Comparison of ENCODE assay signal across 17 mouse cellular contexts in genomic region chr14:24262382-24262781, GRCm38 (mm10). TPM values are rescaled to one million over a fixed set of nuclear protein-coding genes. Genes with fewer than 3 reads are reported as not detected.
DNase-seq lines count a peak whose midpoint lies in the region; ATAC-seq lines count a peak whose summit lies in the region.
"Had no signal": no experiment of that assay in that cellular context is flagged by ENCODE, and none has a peak within 500 bp of the region (broad histone marks: within the 10 kb centered on the region; RNA-seq: fewer than 3 reads in every experiment).

No protein-coding gene starts in this region.

- ATAC-seq in embryonic facial prominence, embryonic 11.5 days (replicated peaks; ENCODE audit: insufficient number of reproducible peaks, low FRiP score, low TSS enrichment, low read depth), result 0 out of 2 replicates have a peak, but pooled peaks have one; percentile 22
- no peak for ATAC-seq in embryonic facial prominence, embryonic 15.5 days (ENCODE audit: insufficient number of reproducible peaks, low FRiP score, low TSS enrichment, low read depth)
- ATAC-seq in hindbrain, embryonic 16.5 days, result peak; percentile 3; the same call in 1 of the 2 replicates
- ATAC-seq in midbrain, embryonic 13.5 days, result peak; percentile 12; the same call in 1 of the 2 replicates
- ATAC-seq: activated CD4-positive, CD25-positive, alpha-beta regulatory T cell, adult 4 months; CD4-positive, CD25-positive, alpha-beta regulatory T cell, adult 4 months had no signal

- H3K27me3 ChIP-seq in embryonic facial prominence, embryonic 11.5 days (ENCODE audit: control insufficient read depth, insufficient read depth, low read length), result no peaks in the 10 kb centered on the region
- no peaks in the 10 kb centered on the region for H3K27me3 ChIP-seq in embryonic facial prominence, embryonic 15.5 days
- no peaks in the 10 kb centered on the region for H3K27me3 ChIP-seq in hindbrain, embryonic 16.5 days (replicated peaks; ENCODE audit: control insufficient read depth, insufficient read depth, low read length)
- H3K27me3 ChIP-seq in midbrain, embryonic 13.5 days, result no peaks in the 10 kb centered on the region
- H3K27me3 ChIP-seq: heart, embryonic 15.5 days; liver, embryonic 15.5 days had no signal

- H3K9me3 ChIP-seq in embryonic facial prominence, embryonic 11.5 days (replicated peaks; ENCODE audit: control insufficient read depth, low read length), result no peaks in the 10 kb centered on the region
- no peaks in the 10 kb centered on the region for H3K9me3 ChIP-seq in embryonic facial prominence, embryonic 15.5 days (replicated peaks)
- no peaks in the 10 kb centered on the region for H3K9me3 ChIP-seq in hindbrain, embryonic 16.5 days (ENCODE audit: control insufficient read depth, low read length)
- no peaks in the 10 kb centered on the region for H3K9me3 ChIP-seq in midbrain, embryonic 13.5 days
- H3K9me3 ChIP-seq: heart, embryonic 15.5 days; liver, embryonic 15.5 days had no signal

- H3K4me2 ChIP-seq in embryonic facial prominence, embryonic 11.5 days (ENCODE audit: low read depth, low read length), result no peak overlapping the region
- no peak overlapping the region for H3K4me2 ChIP-seq in embryonic facial prominence, embryonic 15.5 days (replicated peaks)
- no peak overlapping the region for H3K4me2 ChIP-seq in hindbrain, embryonic 16.5 days (ENCODE audit: low read length)
- no peak overlapping the region for H3K4me2 ChIP-seq in midbrain, embryonic 13.5 days (replicated peaks)
- H3K4me2 ChIP-seq: heart, embryonic 15.5 days; liver, embryonic 15.5 days had no signal

- H3K9ac ChIP-seq in embryonic facial prominence, embryonic 11.5 days (replicated peaks; ENCODE audit: low read length), result peak overlapping the region; percentile 28; the same call in 1 of the 2 replicates
- H3K9ac ChIP-seq in embryonic facial prominence, embryonic 15.5 days, result no peak overlapping the region
- no peak overlapping the region for H3K9ac ChIP-seq in hindbrain, embryonic 16.5 days (ENCODE audit: low read depth, low read length)
- H3K9ac ChIP-seq in midbrain, embryonic 13.5 days (replicated peaks), result no peak overlapping the region
- H3K9ac ChIP-seq: heart, embryonic 15.5 days; liver, embryonic 15.5 days had no signal

- peaks cover 7% of the 10 kb centered on the region for H3K4me1 ChIP-seq in embryonic facial prominence, embryonic 11.5 days (ENCODE audit: control insufficient read depth, insufficient read depth, low read length)
- H3K4me1 ChIP-seq in embryonic facial prominence, embryonic 15.5 days, result peaks cover 15% of the 10 kb centered on the region
- peaks cover 19% of the 10 kb centered on the region for H3K4me1 ChIP-seq in hindbrain, embryonic 16.5 days (ENCODE audit: control insufficient read depth, insufficient read depth, low read depth, low read length)
- peaks cover 18% of the 10 kb centered on the region for H3K4me1 ChIP-seq in midbrain, embryonic 13.5 days (replicated peaks)
- H3K4me1 ChIP-seq: heart, embryonic 15.5 days; liver, embryonic 15.5 days had no signal

- WGBS in embryonic facial prominence, embryonic 11.5 days, result 73% methylated on average over 6 of the region's 6 CpGs
- 57% methylated on average over 6 of the region's 6 CpGs for WGBS in embryonic facial prominence, embryonic 15.5 days
- WGBS in hindbrain, embryonic 16.5 days, result 69% methylated on average over 6 of the region's 6 CpGs
- WGBS in midbrain, embryonic 13.5 days, result 83% methylated on average over 6 of the region's 6 CpGs

- DNase-seq in embryonic facial prominence, embryonic 11.5 days (ENCODE audit: low spot score), result no peak
- no peak for DNase-seq in layer of hippocampus, postnatal 36 days
- DNase-seq in kidney, postnatal 4 days, result no peak
- no peak for DNase-seq in adipocyte (ENCODE audit: low spot score)
- no peak for DNase-seq in embryo, embryonic 10.5 days (ENCODE audit: low spot score)
- DNase-seq: cerebellum, postnatal 14 days; gastrocnemius, postnatal 10 days had no signal

- H3K4me3 ChIP-seq in embryonic facial prominence, embryonic 11.5 days (ENCODE audit: low read depth, low read length), result no peak overlapping the region
- H3K4me3 ChIP-seq in embryonic facial prominence, embryonic 15.5 days (replicated peaks), result no peak overlapping the region
- H3K4me3 ChIP-seq in hindbrain, embryonic 16.5 days (ENCODE audit: low read length), result no peak overlapping the region
- H3K4me3 ChIP-seq in midbrain, embryonic 13.5 days (replicated peaks), result no peak overlapping the region
- H3K4me3 ChIP-seq: heart, embryonic 15.5 days; liver, embryonic 15.5 days had no signal

- H3K27ac ChIP-seq in embryonic facial prominence, embryonic 11.5 days (replicated peaks; ENCODE audit: low read depth, low read length), result peak overlapping the region; percentile 78
- peak overlapping the region; percentile 63 for H3K27ac ChIP-seq in embryonic facial prominence, embryonic 15.5 days (replicated peaks)
- H3K27ac ChIP-seq in hindbrain, embryonic 16.5 days (ENCODE audit: low read depth, low read length), result peak overlapping the region; percentile 80
- peak overlapping the region; percentile 83 for H3K27ac ChIP-seq in midbrain, embryonic 13.5 days
- H3K27ac ChIP-seq: heart, embryonic 15.5 days; liver, embryonic 15.5 days had no signal

- no peaks in the 10 kb centered on the region for H3K36me3 ChIP-seq in embryonic facial prominence, embryonic 11.5 days (replicated peaks; ENCODE audit: control insufficient read depth, insufficient read depth, low read depth, low read length)
- no peaks in the 10 kb centered on the region for H3K36me3 ChIP-seq in embryonic facial prominence, embryonic 15.5 days
- H3K36me3 ChIP-seq in hindbrain, embryonic 16.5 days (ENCODE audit: control insufficient read depth, insufficient read depth, low read length), result no peaks in the 10 kb centered on the region
- no peaks in the 10 kb centered on the region for H3K36me3 ChIP-seq in midbrain, embryonic 13.5 days
- H3K36me3 ChIP-seq: heart, embryonic 15.5 days; liver, embryonic 15.5 days had no signal

RNA-seq across cellular contexts. Expression of gene Dlg5, which starts 16.7 kb away (rescaled TPM):
- 35.9 and 36.0 TPM in 2 replicates for polyA plus RNA-seq in embryonic facial prominence, embryonic 11.5 days (2014; fragmentation: Nextera tagmentation; extraction: Ambion mirVana)
- 20.3 and 22.1 TPM in 2 replicates for polyA plus RNA-seq in embryonic facial prominence, embryonic 15.5 days (2015; fragmentation: Nextera tagmentation; extraction: Ambion mirVana)
- 18.4 and 21.0 TPM in 2 replicates for polyA plus RNA-seq in hindbrain, embryonic 16.5 days (2015; fragmentation: Nextera tagmentation; extraction: Ambion mirVana)
- 18.8 and 19.4 TPM in 2 replicates for polyA plus RNA-seq in midbrain, embryonic 13.5 days (2015; fragmentation: Nextera tagmentation; extraction: Ambion mirVana)
- total RNA-seq in layer of hippocampus, postnatal 36 days (2021), result 10 to 100 TPM; 57.8 to 61.7 TPM

RNA-seq across cellular contexts. Expression of gene E330034G19Rik, which starts 30.6 kb away (rescaled TPM):
- not detected in 2 replicates for polyA plus RNA-seq in embryonic facial prominence, embryonic 11.5 days (2014; fragmentation: Nextera tagmentation; extraction: Ambion mirVana)
- 0.12 and 0.20 TPM in 2 replicates for polyA plus RNA-seq in embryonic facial prominence, embryonic 15.5 days (2015; fragmentation: Nextera tagmentation; extraction: Ambion mirVana)
- 0.16 and 0.23 TPM in 2 replicates for polyA plus RNA-seq in hindbrain, embryonic 16.5 days (2015; fragmentation: Nextera tagmentation; extraction: Ambion mirVana)
- polyA plus RNA-seq in midbrain, embryonic 13.5 days (2015; fragmentation: Nextera tagmentation; extraction: Ambion mirVana), result not detected in 2 replicates
- total RNA-seq in layer of hippocampus, postnatal 36 days (2021), result not detected
- total RNA-seq: gastrocnemius, postnatal 10 days; left cerebral cortex, adult 18-20 months had no signal
- polyA plus RNA-seq: activated CD4-positive, CD25-positive, alpha-beta regulatory T cell, adult 4 months; CD4-positive, CD25-positive, alpha-beta regulatory T cell, adult 4 months; heart, embryonic 15.5 days; intestine, embryonic 14.5 days; kidney, embryonic 16.5 days; liver, embryonic 15.5 days had no signal
